Mouse (Mus musculus) MEL (cell line): Measurements from ENCODE around the gene Tln2. TPM values are rescaled to one million over a fixed set of nuclear protein-coding genes. Genes with fewer than 3 reads are reported as not detected.

Experiments
- DNase-seq: peaks from one replicate; pipeline ENCODE4 v3.0.0; 2011; ENCODE audit warnings: low read depth, low spot score
- H3K27ac ChIP-seq: 2 replicates; pipeline ENCODE4 v1.5.1; 2012; ENCODE audit warnings: low read depth, mild to moderate bottlenecking, control low read depth, low read length, moderate library complexity; ENCODE audit not compliant: control insufficient read depth
- H3K27me3 ChIP-seq, 2 experiments: fragments of 150-350 bp in 1 of 2; sonication (generic) in 1 of 2; 2 replicates each; pipeline ENCODE4 v1.6.1; 2012; ENCODE audit warnings: low read length in 2 of 2, mild to moderate bottlenecking in 2 of 2, improper control_type of control experiment in 1 of 2, moderate library complexity in 1 of 2; ENCODE audit not compliant: insufficient read depth in 2 of 2, control insufficient read depth in 1 of 2
- H3K36me3 ChIP-seq, 2 experiments: 2 replicates each; pipeline ENCODE4 v1.6.1; 2012 to 2014; ENCODE audit warnings: low read length in 2 of 2, improper control_type of control experiment in 1 of 2, inconsistent platforms in 1 of 2, mild to moderate bottlenecking in 1 of 2; ENCODE audit not compliant: insufficient read depth in 2 of 2, control insufficient read depth in 1 of 2
- H3K4me1 ChIP-seq, 2 experiments: fragments of 150-350 bp in 1 of 2; sonication (generic) in 1 of 2; 2 replicates each; pipeline ENCODE4 v1.6.1; 2012; ENCODE audit warnings: low read length in 2 of 2, improper control_type of control experiment in 1 of 2, mild to moderate bottlenecking in 1 of 2; ENCODE audit not compliant: insufficient read depth in 2 of 2, control insufficient read depth in 1 of 2
- H3K4me3 ChIP-seq, 2 experiments: fragments of 150-350 bp in 1 of 2; sonication (generic) in 1 of 2; 2 replicates each; pipeline ENCODE4 v1.5.1; 2012; ENCODE audit warnings: low read depth in 2 of 2, low read length in 2 of 2, mild to moderate bottlenecking in 2 of 2, moderate library complexity in 2 of 2, control low read depth in 1 of 2, improper control_type of control experiment in 1 of 2; ENCODE audit not compliant: control insufficient read depth in 1 of 2, insufficient read depth in 1 of 2
- H3K79me2 ChIP-seq: 2 replicates; pipeline ENCODE4 v1.6.1; 2012; ENCODE audit warnings: mild to moderate bottlenecking, low read length, moderate library complexity; ENCODE audit not compliant: control insufficient read depth, poor library complexity, insufficient read depth
- H3K9ac ChIP-seq: 2 replicates; pipeline ENCODE4 v1.6.1; 2012; ENCODE audit warnings: low read depth, mild to moderate bottlenecking, control low read depth, low read length, moderate library complexity; ENCODE audit not compliant: control insufficient read depth, poor library complexity, severe bottlenecking
- H3K9me3 ChIP-seq: fragments of 150-350 bp; sonication (generic); replicated peaks from 2 replicates; pipeline ENCODE4 v1.6.1; 2012; ENCODE audit warnings: mild to moderate bottlenecking, low read length, improper control_type of control experiment, moderate library complexity; ENCODE audit not compliant: insufficient read depth
- CHD1 ChIP-seq: IDR thresholded peaks from 2 replicates; pipeline ENCODE4 v1.6.1; 2012; ENCODE audit warnings: low read depth, mild to moderate bottlenecking, inconsistent platforms, low read length, improper control_type of control experiment
- CHD2 ChIP-seq: IDR thresholded peaks from 2 replicates; pipeline ENCODE4 v1.6.1; 2011; ENCODE audit warnings: low read length, improper control_type of control experiment
- CTCF ChIP-seq, 3 experiments: IDR thresholded peaks in 2 of 3; conservative IDR thresholded peaks in 1 of 3; 2 replicates each; pipeline ENCODE4 v1.5.1; 2011 to 2012; ENCODE audit warnings: low read length in 3 of 3, low read depth in 2 of 3, mild to moderate bottlenecking in 2 of 3, improper control_type of control experiment in 1 of 3, inconsistent platforms in 1 of 3, mixed read lengths in 1 of 3, moderate library complexity in 1 of 3; ENCODE audit not compliant: control insufficient read depth in 1 of 3, insufficient read depth in 1 of 3, poor library complexity in 1 of 3, severe bottlenecking in 1 of 3
- E2F4 ChIP-seq: IDR thresholded peaks from 2 replicates; pipeline ENCODE4 v1.6.1; 2011; ENCODE audit warnings: low read depth, low read length, improper control_type of control experiment, borderline replicate concordance
- EP300 ChIP-seq, 2 experiments: IDR thresholded peaks; 2 replicates each; pipeline ENCODE4 v1.6.1; 2011; ENCODE audit warnings: improper control_type of control experiment in 2 of 2, low read length in 2 of 2, low read depth in 1 of 2, mild to moderate bottlenecking in 1 of 2
- ETS1 ChIP-seq: IDR thresholded peaks from 2 replicates; pipeline ENCODE4 v1.6.1; 2012; ENCODE audit warnings: low read depth, mild to moderate bottlenecking, inconsistent platforms, low read length, improper control_type of control experiment, moderate library complexity
- GABPA ChIP-seq: IDR thresholded peaks from 2 replicates; pipeline ENCODE4 v1.6.1; 2012; ENCODE audit warnings: low read depth, mild to moderate bottlenecking, inconsistent platforms, low read length, improper control_type of control experiment, moderate library complexity
- HCFC1 ChIP-seq: IDR thresholded peaks from 2 replicates; pipeline ENCODE4 v1.6.1; 2012; ENCODE audit warnings: low read depth, mild to moderate bottlenecking, inconsistent platforms, low read length, improper control_type of control experiment, moderate library complexity
- JUND ChIP-seq: IDR thresholded peaks from 2 replicates; pipeline ENCODE4 v1.6.1; 2011; ENCODE audit warnings: low read depth, mild to moderate bottlenecking, improper control_type of control experiment, low read length
- KAT2A ChIP-seq: conservative IDR thresholded peaks from 2 replicates; pipeline ENCODE4 v1.6.1; 2012; ENCODE audit warnings: low read depth, low read length, improper control_type of control experiment, inconsistent platforms
- MAFK ChIP-seq: IDR thresholded peaks from 2 replicates; pipeline ENCODE4 v1.6.1; 2011; ENCODE audit warnings: low read depth, mild to moderate bottlenecking, low read length, improper control_type of control experiment, borderline replicate concordance
- MAX ChIP-seq: IDR thresholded peaks from 2 replicates; pipeline ENCODE4 v1.6.1; 2011; ENCODE audit warnings: low read length, improper control_type of control experiment
- MEF2A ChIP-seq: IDR thresholded peaks from 2 replicates; pipeline ENCODE4 v1.6.1; 2014; ENCODE audit warnings: low read depth, mild to moderate bottlenecking, inconsistent platforms, low read length, improper control_type of control experiment; ENCODE audit not compliant: poor library complexity, insufficient replicate concordance, severe bottlenecking; ENCODE audit errors: extremely low read depth
- MXI1 ChIP-seq: IDR thresholded peaks from 2 replicates; pipeline ENCODE4 v1.6.1; 2011; ENCODE audit warnings: mild to moderate bottlenecking, low read depth, low read length, improper control_type of control experiment
- MYC ChIP-seq: IDR thresholded peaks from 2 replicates; pipeline ENCODE4 v1.6.1; 2011; ENCODE audit warnings: low read depth, mild to moderate bottlenecking, low read length, improper control_type of control experiment, moderate library complexity
- POLR2A ChIP-seq, 2 experiments: IDR thresholded peaks; 2 replicates each; pipeline ENCODE4 v1.6.1; 2011 to 2012; ENCODE audit warnings: low read length in 2 of 2, mild to moderate bottlenecking in 2 of 2, control low read depth in 1 of 2, improper control_type of control experiment in 1 of 2, low read depth in 1 of 2, moderate library complexity in 1 of 2; ENCODE audit not compliant: control insufficient read depth in 1 of 2, insufficient read depth in 1 of 2, poor library complexity in 1 of 2
- POLR2AphosphoS5 ChIP-seq: IDR thresholded peaks from 2 replicates; pipeline ENCODE4 v1.6.1; 2012; ENCODE audit warnings: low read depth, borderline replicate concordance, mild to moderate bottlenecking, inconsistent platforms, low read length, moderate library complexity, mixed read lengths
- RAD21 ChIP-seq: IDR thresholded peaks from 2 replicates; pipeline ENCODE4 v1.6.1; 2011; ENCODE audit warnings: mild to moderate bottlenecking, low read depth, low read length, improper control_type of control experiment
- RCOR1 ChIP-seq: IDR thresholded peaks from 2 replicates; pipeline ENCODE4 v1.6.1; 2012; ENCODE audit warnings: low read depth, mild to moderate bottlenecking, inconsistent platforms, low read length, improper control_type of control experiment
- SIN3A ChIP-seq: IDR thresholded peaks from 2 replicates; pipeline ENCODE4 v1.6.1; 2012; ENCODE audit warnings: low read length, improper control_type of control experiment, inconsistent platforms
- SMC3 ChIP-seq: IDR thresholded peaks from 2 replicates; pipeline ENCODE4 v1.6.1; 2011; ENCODE audit warnings: low read depth, low read length, improper control_type of control experiment
- TAL1 ChIP-seq: IDR thresholded peaks from 2 replicates; pipeline ENCODE4 v1.6.1; 2012; ENCODE audit warnings: mild to moderate bottlenecking, inconsistent platforms, low read length, moderate library complexity, mixed read lengths
- USF1 ChIP-seq: IDR thresholded peaks from 2 replicates; pipeline ENCODE4 v1.6.1; 2014; ENCODE audit warnings: low read depth, mild to moderate bottlenecking, inconsistent platforms, low read length, improper control_type of control experiment, moderate library complexity
- USF2 ChIP-seq, 2 experiments: IDR thresholded peaks; 2 replicates each; pipeline ENCODE4 v1.6.1; 2011 to 2012; ENCODE audit warnings: improper control_type of control experiment in 2 of 2, low read length in 2 of 2, borderline replicate concordance in 1 of 2, inconsistent platforms in 1 of 2, low read depth in 1 of 2, mild to moderate bottlenecking in 1 of 2; ENCODE audit not compliant: insufficient read depth in 1 of 2
- ZC3H11A ChIP-seq: IDR thresholded peaks from 2 replicates; pipeline ENCODE4 v1.6.1; 2012; ENCODE audit warnings: low read depth, mild to moderate bottlenecking, inconsistent platforms, low read length, improper control_type of control experiment
- ZKSCAN1 ChIP-seq: IDR thresholded peaks from 2 replicates; pipeline ENCODE4 v1.6.1; 2012; ENCODE audit warnings: low read depth, mild to moderate bottlenecking, inconsistent platforms, low read length, improper control_type of control experiment, moderate library complexity
- ZMIZ1 ChIP-seq: IDR thresholded peaks from 2 replicates; pipeline ENCODE4 v1.6.1; 2012; ENCODE audit warnings: low read depth, mild to moderate bottlenecking, inconsistent platforms, low read length, improper control_type of control experiment, moderate library complexity
- ZNF384 ChIP-seq: IDR thresholded peaks from 2 replicates; pipeline ENCODE4 v1.6.1; 2012; ENCODE audit warnings: low read depth, mild to moderate bottlenecking, inconsistent platforms, low read length, improper control_type of control experiment
- polyA plus RNA-seq, 2 experiments: library from polyadenylated mRNA; stranded (reverse) in 1 of 2; unstranded in 1 of 2; fragments of >175 nt in 1 of 2; fragments of >200 nt in 1 of 2; gene quantifications; 2 replicates each; pipeline versions ENCODE4 v1.2.1 to v1.2.4; 2012; ENCODE audit warnings: low replicate concordance in 2 of 2, low read depth in 1 of 2; ENCODE audit not compliant: insufficient read length in 2 of 2, insufficient read depth in 1 of 2, missing spikeins in 1 of 2
- total RNA-seq: library from RNA; depleted of rRNA; stranded (reverse); fragments of 300-350 nt; gene quantifications from 2 replicates; pipeline ENCODE4 v1.2.3, GENCODE M21; 2012

The Tln2 gene
- total and polyA plus RNA-seq, 3 experiments = not detected

- Histone ChIP-seq H3K36me3 (no peaks in the 10 kb centered on the region), H3K4me1 (no peaks in the 10 kb centered on the region), H3K27me3 (no peaks in the 10 kb centered on the region), H3K9ac (no peak overlapping the region), H3K4me3 (no peak overlapping the region), H3K27ac (no peak overlapping the region), H3K79me2 (no peaks in the 10 kb centered on the region), H3K9me3 (no peaks in the 10 kb centered on the region)
- no peak for TF ChIP-seq MAFK
- no peak for TF ChIP-seq CHD1
- no peak for TF ChIP-seq EP300 (IDR thresholded peaks at IDR 0.05; ENCODE audit: low read depth in 1 of 2, low read length in 2 of 2)
- no peak for TF ChIP-seq ZKSCAN1
- no peak for TF ChIP-seq ZMIZ1
- TF ChIP-seq MYC = no peak
- no peak for TF ChIP-seq POLR2AphosphoS5
- no peak for TF ChIP-seq MXI1
- no peak for TF ChIP-seq TAL1
- no peak for TF ChIP-seq GABPA
- no peak for TF ChIP-seq KAT2A
- TF ChIP-seq CHD2 = no peak
- TF ChIP-seq POLR2A (IDR thresholded peaks at IDR 0.05; ENCODE audit: control insufficient read depth in 1 of 2, insufficient read depth in 1 of 2, low read depth in 1 of 2, low read length in 2 of 2, poor library complexity in 1 of 2) = no peak
- TF ChIP-seq SMC3 = no peak
- no peak for DNase-seq
Measured at GRCm38 (mm10) chr9:67410667-67411066, 148.8 kb downstream of the Tln2 start.

DNA sequence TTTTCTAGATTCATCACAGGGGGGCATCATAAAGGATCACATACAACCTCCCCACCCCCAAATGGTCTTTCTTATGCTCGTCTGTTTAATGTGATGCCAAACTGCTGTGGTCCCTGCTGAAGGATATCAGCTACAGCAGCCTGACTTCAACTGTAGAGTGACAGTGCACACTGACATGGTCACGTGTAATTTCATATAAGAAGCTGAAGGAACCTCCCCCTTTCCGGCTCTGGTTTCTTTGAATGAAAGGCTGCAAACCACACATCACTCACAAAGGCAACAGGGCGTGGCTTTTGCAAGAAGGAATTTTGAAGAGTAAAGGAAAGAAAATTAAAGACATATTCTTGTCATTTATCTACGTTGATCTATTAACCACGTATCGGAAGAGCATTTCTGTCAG, 154.8 kb downstream of the Tln2 start:
- no peak for DNase-seq
- TF ChIP-seq MEF2A = no peak
- no peak for TF ChIP-seq USF2 (IDR thresholded peaks at IDR 0.05; ENCODE audit: borderline replicate concordance in 1 of 2, insufficient read depth in 1 of 2, low read depth in 1 of 2, low read length in 2 of 2)
- no peak for TF ChIP-seq CHD1
- no peak for TF ChIP-seq MAX
- TF ChIP-seq EP300 (IDR thresholded peaks at IDR 0.05; ENCODE audit: low read depth in 1 of 2, low read length in 2 of 2) = no peak
- no peak for TF ChIP-seq RAD21
- no peak for TF ChIP-seq MXI1
- TF ChIP-seq MYC = no peak
- no peak for TF ChIP-seq CTCF (IDR thresholded peaks at IDR 0.05 in 2 of 3, conservative IDR thresholded peaks at IDR 0.05 in 1 of 3; ENCODE audit: control insufficient read depth in 1 of 3, insufficient read depth in 1 of 3, low read depth in 2 of 3, low read length in 3 of 3, poor library complexity in 1 of 3, severe bottlenecking in 1 of 3)
- TF ChIP-seq ZMIZ1 = no peak
- no peak for TF ChIP-seq USF1
- no peak for TF ChIP-seq ZC3H11A
- TF ChIP-seq RCOR1 = no peak
- TF ChIP-seq GABPA = no peak
- no peak for TF ChIP-seq SIN3A
- TF ChIP-seq JUND = no peak
- no peak for TF ChIP-seq ZNF384
- TF ChIP-seq ETS1 = no peak
- no peak for TF ChIP-seq HCFC1
- no peak for TF ChIP-seq E2F4
- no peaks in the 10 kb centered on the region for H3K9me3 ChIP-seq

More for the DNA sequence above, 154.8 kb downstream of the Tln2 start:
- Histone ChIP-seq H3K9ac (no peak overlapping the region), H3K27me3 (no peaks in the 10 kb centered on the region), H3K4me3 (no peak overlapping the region), H3K4me1 (no peaks in the 10 kb centered on the region), H3K79me2 (no peaks in the 10 kb centered on the region), H3K27ac (no peak overlapping the region), H3K36me3 (no peaks in the 10 kb centered on the region)
